Mouse (Mus musculus) heart, embryonic 16.5 days (tissue): ENCODE data around the gene Slc25a28. TPM values are rescaled to one million over a fixed set of nuclear protein-coding genes. Genes with fewer than 3 reads are reported as not detected.
A peak's percentile ranks its signal among the peaks of the same experiment; 100 is the strongest.

Source experiments
- ATAC-seq: fragments of 200-750 bp; cut with Nextera tagmentation; replicated peaks from 2 replicates; pipeline ENCODE4 v1.8.0; 2017; ENCODE audit warnings: moderate number of reproducible peaks; ENCODE audit not compliant: insufficient read depth, low FRiP score; ENCODE audit errors: extremely low read depth
- H3K27ac ChIP-seq: fragments of 300-500 bp; sonication (generic); 2 replicates; pipeline ENCODE4 v1.5.1; 2014; ENCODE audit warnings: mild to moderate bottlenecking, low read length, control low read depth, moderate library complexity
- H3K27me3 ChIP-seq: fragments of 300-500 bp; sonication (generic); 2 replicates; pipeline ENCODE4 v1.6.1; 2014; ENCODE audit warnings: low read length, mixed read lengths; ENCODE audit not compliant: control insufficient read depth, insufficient read depth
- H3K36me3 ChIP-seq: fragments of 300-500 bp; sonication (generic); 2 replicates; pipeline ENCODE4 v1.6.1; 2014; ENCODE audit not compliant: control insufficient read depth, insufficient read depth
- H3K4me1 ChIP-seq: fragments of 300-500 bp; sonication (generic); 2 replicates; pipeline ENCODE4 v1.6.1; 2014; ENCODE audit warnings: low read length, mixed read lengths; ENCODE audit not compliant: control insufficient read depth, insufficient read depth
- H3K4me2 ChIP-seq: fragments of 300-500 bp; sonication (generic); 2 replicates; pipeline ENCODE4 v1.6.1; 2014; ENCODE audit warnings: low read depth, mild to moderate bottlenecking, control low read depth, low read length
- H3K4me3 ChIP-seq: fragments of 300-500 bp; sonication (generic); 2 replicates; pipeline ENCODE4 v1.5.1; 2014; ENCODE audit warnings: mild to moderate bottlenecking, control low read depth, low read length
- H3K9ac ChIP-seq: fragments of 300-500 bp; sonication (generic); 2 replicates; pipeline ENCODE4 v1.6.1; 2014; ENCODE audit warnings: low read length, control low read depth
- H3K9me3 ChIP-seq: fragments of 300-500 bp; sonication (generic); replicated peaks from 2 replicates; pipeline ENCODE4 v1.6.1; 2016; ENCODE audit warnings: low read length; ENCODE audit not compliant: control insufficient read depth
- WGBS: fragments of 180-500 bp; shearing (Covaris S2); extraction: QIAGEN DNeasy Blood & Tissue Kit; methylation state at CpG from one replicate; pipeline ENCODE4 v1.1.7; 2014; 5-methylcytosine and 5-hydroxymethylcytosine counted together
- microRNA-seq: library from miRNA; unstranded; fragments of <30 nt; microRNA quantifications from one replicate; pipeline ENCODE4, GENCODE M21; 2017
- polyA plus RNA-seq: library from polyadenylated mRNA; unstranded; fragments of >200 nt; fragmentation: Nextera tagmentation; extraction: Ambion mirVana; gene quantifications from 2 replicates; pipeline ENCODE4 v1.2.1, GENCODE M21; 2015

The Slc25a28 gene
- polyA plus RNA-seq, 1 experiment from 2014 or later, result 9.5 TPM

DNA sequence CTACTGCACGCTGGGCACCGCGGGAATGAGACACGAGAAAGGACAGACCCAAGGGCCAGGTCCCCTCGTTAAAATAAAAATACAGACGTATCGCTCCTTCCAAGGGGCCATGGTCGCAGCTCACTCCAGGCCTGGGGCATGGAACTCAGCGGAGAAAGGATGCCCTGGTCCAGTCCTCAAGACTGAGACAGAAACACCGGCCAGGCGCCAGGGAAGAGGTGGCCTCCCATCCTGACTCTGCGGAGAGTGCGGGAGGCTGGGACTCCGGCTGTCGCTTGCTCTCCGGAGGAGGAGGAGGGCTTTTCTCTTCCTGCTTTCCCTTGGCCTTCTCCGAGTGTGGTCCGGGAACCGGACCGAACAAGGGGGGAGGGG lies 59.6 kb downstream of the Slc25a28 start:
- no peaks in the 10 kb centered on the region for H3K9me3 ChIP-seq
- no peaks in the 10 kb centered on the region for H3K36me3 ChIP-seq
- peaks cover 80% of the 10 kb centered on the region for H3K27me3 ChIP-seq
- peak overlapping the region; percentile 41 for H3K4me3 ChIP-seq
- H3K4me2 ChIP-seq, result peak overlapping the region; percentile 55
- no peak for ATAC-seq
- WGBS, result under 1% methylated on average over 20 of the region's 20 CpGs
- H3K4me1 ChIP-seq, result peaks cover 17% of the 10 kb centered on the region
- no peak overlapping the region for H3K9ac ChIP-seq
- H3K27ac ChIP-seq, result no peak overlapping the region

GRCm38 (mm10) chr19:43614341-43615073 lies 60.2 kb downstream of the Slc25a28 start:
- Histone ChIP-seq H3K9me3 (no peaks in the 10 kb centered on the region), H3K36me3 (no peaks in the 10 kb centered on the region), H3K4me1 (peaks cover 17% of the 10 kb centered on the region), H3K4me3 (peak overlapping the region; percentile 41), H3K27ac (no peak overlapping the region), H3K9ac (no peak overlapping the region), H3K27me3 (peaks cover 80% of the 10 kb centered on the region), H3K4me2 (peak overlapping the region; percentile 55)
- under 1% methylated on average over 92 of the region's 92 CpGs for WGBS
- no peak for ATAC-seq

Small RNA genes within 50 kb of the gene (microRNA-seq; reads per million reads assigned to microRNA genes)
- not detected for gene Gm22646

Other genes starting within 250 kb of the Slc25a28 start
- 0.07 and 0.08 TPM in 2 replicates for gene Cnnm1, start 234.4 kb downstream of the Slc25a28 start, polyA plus RNA-seq
- gene Got1, start 150.3 kb downstream of the Slc25a28 start, polyA plus RNA-seq, result 271 and 274 TPM in 2 replicates
- not detected in 2 replicates for gene Nkx2-3, start 62.6 kb downstream of the Slc25a28 start, polyA plus RNA-seq
- gene Entpd7, start 14.8 kb upstream of the Slc25a28 start, polyA plus RNA-seq, result 5.1 TPM in 2 replicates
- gene Cutc, start 78.1 kb upstream of the Slc25a28 start, polyA plus RNA-seq, result 10.6 and 11.4 TPM in 2 replicates
- gene Cox15, start 78.1 kb upstream of the Slc25a28 start, polyA plus RNA-seq, result 12.9 and 13.8 TPM in 2 replicates
- gene Abcc2, start 107.3 kb upstream of the Slc25a28 start, polyA plus RNA-seq, result 0.11 TPM in 1 of 2 replicates, not detected in the other